ENCODE assay signal across 7 mouse cellular contexts in the genomic region with DNA sequence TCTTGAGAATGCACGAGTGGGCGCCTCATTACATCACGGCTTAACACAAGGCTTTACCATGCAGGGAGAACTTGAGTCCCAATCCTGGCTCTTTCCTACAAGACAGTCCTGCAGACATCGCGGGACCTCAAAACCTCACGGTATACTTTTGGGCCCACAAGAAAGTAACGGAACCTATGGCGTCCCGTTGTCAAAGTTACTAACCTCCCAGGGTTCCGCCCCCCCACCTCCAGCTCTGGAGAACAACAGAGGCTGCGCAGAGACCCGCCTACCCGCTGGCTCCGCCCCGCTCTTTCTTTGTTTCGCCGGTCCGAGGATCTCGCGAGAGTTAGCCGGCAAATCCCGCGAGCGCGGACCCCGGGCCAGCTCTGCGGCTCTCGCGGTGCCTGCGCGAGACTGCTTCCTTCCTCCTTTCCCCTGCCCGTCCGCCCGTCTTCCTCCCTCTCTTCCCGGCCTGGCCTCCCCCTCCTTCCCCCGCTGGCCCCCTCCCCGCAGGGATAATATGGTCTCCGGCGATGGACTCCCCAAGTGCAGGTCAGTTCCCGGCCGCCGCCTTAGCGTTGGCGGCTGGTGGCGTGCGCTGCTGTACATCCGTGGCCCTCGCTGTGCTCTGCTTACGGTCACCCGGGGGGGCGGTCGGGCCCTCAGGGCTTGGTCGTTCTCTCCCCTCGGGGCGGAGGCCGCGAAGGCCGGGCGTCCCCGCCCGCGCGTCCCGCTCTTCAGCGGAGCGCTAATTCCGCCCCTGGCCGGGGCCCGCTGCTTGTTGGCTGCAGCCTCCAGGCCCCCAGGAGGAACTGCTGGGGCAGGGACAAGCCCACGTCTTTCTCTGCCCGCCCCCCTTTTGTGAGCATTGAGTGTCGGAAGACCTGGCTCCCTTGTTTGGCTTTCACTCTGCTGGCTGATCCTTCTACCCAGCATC. TPM values are rescaled to one million over a fixed set of nuclear protein-coding genes. Genes with fewer than 3 reads are reported as not detected.
DNase-seq lines count a peak whose midpoint lies in the region; ATAC-seq lines count a peak whose summit lies in the region.

A gene (plus strand): TSS at position 427 of the 919 bp plus-strand sequence.

- H3K4me1 ChIP-seq in intestine, embryonic 15.5 days (replicated peaks) = peaks cover 5% of the 10 kb centered on the region; the same call in 1 of the 2 replicates
- H3K4me1 ChIP-seq in midbrain, embryonic 10.5 days = peaks cover 24% of the 10 kb centered on the region

- H3K36me3 ChIP-seq in intestine, embryonic 15.5 days = no peaks in the 10 kb centered on the region
- peaks cover 39% of the 10 kb centered on the region for H3K36me3 ChIP-seq in midbrain, embryonic 10.5 days

- H3K9me3 ChIP-seq in intestine, embryonic 15.5 days = no peaks in the 10 kb centered on the region
- H3K9me3 ChIP-seq in midbrain, embryonic 10.5 days (replicated peaks) = no peaks in the 10 kb centered on the region

- H3K4me2 ChIP-seq in intestine, embryonic 15.5 days (replicated peaks) = peak within 1 kb of the TSS; percentile 66

- H3K4me3 ChIP-seq in intestine, embryonic 15.5 days (replicated peaks) = peak within 1 kb of the TSS; percentile 85
- peak within 1 kb of the TSS; percentile 86 for H3K4me3 ChIP-seq in midbrain, embryonic 10.5 days

- H3K27me3 ChIP-seq in intestine, embryonic 15.5 days (replicated peaks) = no peaks in the 10 kb centered on the region
- H3K27me3 ChIP-seq in midbrain, embryonic 10.5 days (ENCODE audit: low read depth, poor library complexity, severe bottlenecking) = no peaks in the 10 kb centered on the region

- H3K27ac ChIP-seq in intestine, embryonic 15.5 days = peak within 1 kb of the TSS; percentile 93
- H3K27ac ChIP-seq in midbrain, embryonic 10.5 days (replicated peaks) = peak within 1 kb of the TSS; percentile 95

- peak within 1 kb of the TSS; percentile 96 for H3K9ac ChIP-seq in intestine, embryonic 15.5 days

- peak; percentile 99 for DNase-seq in adrenal gland, adult 18-20 months (ENCODE audit: low spot score in 2 of 2)
- DNase-seq in embryo, embryonic 11 days = peak; percentile 99
- peak; percentile 99 for DNase-seq in gastrocnemius, postnatal 36 days
- peak; percentile 99 for DNase-seq in left cerebral cortex, postnatal 25 days (ENCODE audit: low spot score in 2 of 2)
- peak; percentile 99 for DNase-seq in midbrain, embryonic 10.5 days (ENCODE audit: low spot score)
- DNase-seq in right cerebral cortex, postnatal 4 days = peak; percentile 99

- ATAC-seq in intestine, embryonic 15.5 days = peak; percentile 99

- intact Hi-C loops in gastrocnemius, postnatal 36 days (cut with DNase I) = no loop called here
- intact Hi-C loops in left cerebral cortex, postnatal 25 days (cut with DNase I) = no loop called here

- under 1% methylated on average over 72 of the region's 72 CpGs for WGBS in intestine, embryonic 15.5 days
- under 1% methylated on average over 68 of the region's 72 CpGs for WGBS in midbrain, embryonic 10.5 days

RNA-seq across cellular contexts. Expression of the gene that starts here (rescaled TPM):
- 10 to 100 TPM; 30.7 to 42.8 TPM for total RNA-seq in adrenal gland, adult 18-20 months (2021)
- total RNA-seq in gastrocnemius, postnatal 36 days (2021) = 10 to 100 TPM; 18.8 to 21.8 TPM
- polyA plus RNA-seq in intestine, embryonic 15.5 days (2015; fragmentation: Nextera tagmentation; extraction: Ambion mirVana) = 24.1 and 27.8 TPM in 2 replicates
- 10 to 100 TPM; 53.4 to 54.9 TPM for total RNA-seq in left cerebral cortex, postnatal 25 days (2021)
- 42.1 and 45.2 TPM in 2 replicates for polyA plus RNA-seq in midbrain, embryonic 10.5 days (2016; fragmentation: Nextera tagmentation; extraction: Ambion mirVana)

Comparison
In these comparisons a context has a peak if more than half of its experiments do, and no peak if none do; other contexts are left out.
1. Peak in every context shown above with its lines: DNase-seq, ATAC-seq, H3K4me3 ChIP-seq and H3K27ac ChIP-seq.